Mouse (Mus musculus) liver, embryonic 14.5 days (tissue): ENCODE data around the gene Pole4. TPM values are rescaled to one million over a fixed set of nuclear protein-coding genes. Genes with fewer than 3 reads are reported as not detected.
A peak's percentile ranks its signal among the peaks of the same experiment; 100 is the strongest.

ENCODE experiments used
- ATAC-seq: fragments of 200-750 bp; cut with Nextera tagmentation; 2 replicates; pipeline ENCODE4 v1.8.0; 2017; ENCODE audit warnings: moderate number of reproducible peaks, mild to moderate bottlenecking, moderate library complexity; ENCODE audit not compliant: insufficient read depth
- DNase-seq, 3 experiments: peaks; one replicate each; pipeline ENCODE4 v3.0.0-alpha.2; 2012 to 2013; ENCODE audit warnings: low read depth in 3 of 3, low spot score in 3 of 3
- H3K27ac ChIP-seq: fragments of 300-500 bp; sonication (generic); 2 replicates; pipeline ENCODE4 v1.5.1; 2014; ENCODE audit warnings: moderate library complexity, mild to moderate bottlenecking, control low read depth, inconsistent platforms
- H3K27me3 ChIP-seq: fragments of 300-500 bp; sonication (generic); 2 replicates; pipeline ENCODE4 v1.6.1; 2014; ENCODE audit warnings: mild to moderate bottlenecking, low read length, moderate library complexity; ENCODE audit not compliant: control insufficient read depth, insufficient read depth
- H3K36me3 ChIP-seq: fragments of 300-500 bp; sonication (generic); replicated peaks from 2 replicates; pipeline ENCODE4 v1.6.1; 2014; ENCODE audit warnings: low read depth; ENCODE audit not compliant: control insufficient read depth, insufficient read depth
- H3K4me1 ChIP-seq, 2 experiments: fragments of 200-500 bp in 1 of 2; fragments of 300-500 bp in 1 of 2; sonication (generic) in 1 of 2; replicated peaks; 2 replicates each; pipeline ENCODE4 v1.6.1; 2012 to 2014; ENCODE audit warnings: antibody characterized with exemption in 1 of 2, inconsistent platforms in 1 of 2, low read length in 1 of 2; ENCODE audit not compliant: control insufficient read depth in 2 of 2, insufficient read depth in 2 of 2
- H3K4me2 ChIP-seq: fragments of 300-500 bp; sonication (generic); 2 replicates; pipeline ENCODE4 v1.6.1; 2014; ENCODE audit warnings: low read depth, mild to moderate bottlenecking, control low read depth, moderate library complexity
- H3K4me3 ChIP-seq, 2 experiments: fragments of 200-500 bp in 1 of 2; fragments of 300-500 bp in 1 of 2; sonication (generic) in 1 of 2; 2 replicates each; pipeline ENCODE4 v1.5.1; 2012 to 2014; ENCODE audit warnings: low read depth in 2 of 2, low read length in 2 of 2, mild to moderate bottlenecking in 2 of 2, control low read depth in 1 of 2, inconsistent platforms in 1 of 2, moderate library complexity in 1 of 2; ENCODE audit not compliant: insufficient read depth in 1 of 2
- H3K9ac ChIP-seq: fragments of 300-500 bp; sonication (generic); replicated peaks from 2 replicates; pipeline ENCODE4 v1.6.1; 2014; ENCODE audit warnings: mild to moderate bottlenecking, control low read depth, moderate library complexity
- H3K9me3 ChIP-seq: fragments of 300-500 bp; sonication (generic); 2 replicates; pipeline ENCODE4 v1.6.1; 2016; ENCODE audit warnings: low read length, mixed read lengths; ENCODE audit not compliant: control insufficient read depth
- CTCF ChIP-seq: IDR thresholded peaks from 2 replicates; pipeline ENCODE4 v1.5.1; 2016; ENCODE audit warnings: antibody characterized with exemption, low read depth, control low read depth
- EP300 ChIP-seq: IDR thresholded peaks from 2 replicates; pipeline ENCODE4 v1.6.1; 2016; ENCODE audit warnings: antibody characterized with exemption, low read depth
- WGBS: fragments of 180-500 bp; shearing (Covaris S2); extraction: QIAGEN DNeasy Blood & Tissue Kit; methylation state at CpG from one replicate; pipeline ENCODE4 v1.1.7; 2014; ENCODE audit not compliant: insufficient replicate concordance; 5-methylcytosine and 5-hydroxymethylcytosine counted together
- polyA plus RNA-seq, 2 experiments: library from polyadenylated mRNA; depleted of rRNA in 1 of 2; stranded (reverse) in 1 of 2; unstranded in 1 of 2; fragments of >200 nt; fragmentation: Nextera tagmentation in 1 of 2; extraction: Ambion mirVana in 1 of 2; gene quantifications; 2 replicates each; pipeline versions ENCODE4 v1.2.1 to v1.2.3; 2012 to 2014

Gene Pole4
- polyA plus RNA-seq, 2 experiments, result 15.3 to 53.5 TPM

DNA sequence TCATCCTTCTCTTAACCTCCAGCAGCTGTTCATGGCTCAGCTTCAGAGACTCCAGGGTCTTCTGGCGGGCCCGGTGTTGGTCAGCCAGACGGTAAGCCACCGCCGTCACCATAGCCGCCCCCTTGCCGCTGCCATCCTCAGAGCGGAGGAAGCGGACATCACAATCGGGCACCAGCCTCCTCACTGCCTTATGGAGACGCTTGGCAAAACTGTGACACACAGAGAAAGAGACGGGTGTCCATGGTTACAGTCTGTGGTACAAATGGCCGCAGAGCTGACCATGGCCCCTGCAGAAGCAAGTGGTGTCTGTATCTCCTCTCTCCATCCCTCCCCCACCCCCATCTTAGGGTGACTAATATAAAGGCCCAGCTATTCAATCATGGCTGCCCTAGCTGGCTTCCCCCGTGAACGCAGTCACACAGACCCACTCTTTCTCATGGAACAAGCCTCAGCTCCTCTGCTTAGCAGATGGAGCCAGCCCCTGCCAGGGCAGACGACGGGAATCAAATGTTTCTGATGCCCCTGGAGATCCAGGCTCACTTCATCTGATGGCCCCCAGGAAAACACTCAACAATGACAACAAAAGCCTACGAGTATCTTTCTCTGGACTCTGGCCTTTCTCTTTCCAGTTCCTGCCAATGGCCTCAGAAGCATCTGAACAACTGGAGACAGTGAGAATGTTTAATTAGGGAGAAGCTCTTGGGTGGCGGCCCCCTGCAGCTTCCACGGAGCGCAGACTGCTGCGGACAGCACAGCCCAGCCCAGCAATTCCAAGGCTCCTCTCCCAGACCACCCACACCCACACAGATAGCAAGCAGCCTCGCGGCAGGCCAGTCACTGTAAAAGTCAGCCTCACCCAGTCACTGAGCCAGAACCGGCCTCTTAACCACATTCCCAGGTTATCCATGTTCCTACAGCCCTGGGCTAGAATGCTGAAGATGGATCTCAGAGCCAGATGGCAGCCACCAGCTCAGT lies 31.7 kb upstream of the Pole4 start:
- H3K4me2 ChIP-seq, result no peak overlapping the region
- H3K27ac ChIP-seq, result no peak overlapping the region
- H3K4me3 ChIP-seq, result no peak overlapping the region
- DNase-seq, result no peak
- no peaks in the 10 kb centered on the region for H3K36me3 ChIP-seq
- 83% methylated on average over 25 of the region's 25 CpGs for WGBS
- H3K9me3 ChIP-seq, result no peaks in the 10 kb centered on the region
- H3K9ac ChIP-seq, result no peak overlapping the region
- H3K27me3 ChIP-seq, result no peaks in the 10 kb centered on the region
- no peak for TF ChIP-seq CTCF
- no peak for TF ChIP-seq EP300
- H3K4me1 ChIP-seq, result no peaks in the 10 kb centered on the region; a peak in 1 of 4 replicates
- ATAC-seq, result no peak

DNA sequence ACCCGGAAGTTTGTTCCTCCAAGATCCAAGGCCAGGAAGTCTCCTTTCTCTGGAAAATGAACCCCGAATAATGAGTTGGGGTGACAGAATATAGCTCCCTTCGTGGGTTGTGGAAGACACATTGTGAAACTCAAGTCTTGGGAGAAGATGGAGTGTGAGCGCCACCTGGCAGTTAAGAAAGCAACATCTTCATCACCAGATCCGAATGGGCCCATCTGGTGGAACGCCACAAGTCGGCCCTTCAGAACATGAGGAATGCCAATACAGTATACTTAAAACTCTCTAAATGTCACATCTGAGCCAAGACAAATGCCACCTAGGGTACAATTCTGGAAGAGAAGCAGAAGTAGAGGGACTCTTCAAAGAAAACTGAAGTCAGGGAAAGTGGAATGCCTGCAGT lies 30.2 kb upstream of the Pole4 start:
- no peak overlapping the region for H3K27ac ChIP-seq
- H3K4me1 ChIP-seq, result no peaks in the 10 kb centered on the region; a peak in 1 of 4 replicates
- TF ChIP-seq EP300 (no peak), CTCF (0 out of 2 replicates have a peak, but pooled peaks have one; percentile 28)
- ATAC-seq (no peak), DNase-seq (no peak)
- H3K4me3 ChIP-seq, result no peak overlapping the region
- no peaks in the 10 kb centered on the region for H3K36me3 ChIP-seq
- H3K27me3 ChIP-seq, result no peaks in the 10 kb centered on the region
- H3K9ac ChIP-seq, result no peak overlapping the region
- no peak overlapping the region for H3K4me2 ChIP-seq
- H3K9me3 ChIP-seq, result no peaks in the 10 kb centered on the region
- WGBS, result 75% methylated on average over 7 of the region's 7 CpGs

DNA sequence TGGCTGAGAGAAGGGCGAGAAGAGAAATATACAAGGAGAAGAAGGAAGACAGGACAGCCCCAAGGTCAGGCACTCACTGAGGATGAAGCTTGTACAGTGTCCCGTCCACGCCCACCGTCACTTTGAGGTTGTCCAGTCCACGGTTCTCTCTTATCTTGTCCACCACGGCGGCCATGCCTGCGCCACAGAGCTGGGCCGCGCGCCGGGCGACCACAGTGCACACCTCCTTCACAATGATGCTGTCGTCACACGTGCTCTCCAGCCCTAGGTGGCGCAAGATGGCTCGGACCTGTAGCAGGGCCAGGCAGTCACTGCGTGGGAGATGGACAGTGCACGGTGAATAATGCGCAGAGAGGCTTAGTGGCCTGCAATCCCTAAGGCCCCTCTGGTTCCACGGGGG lies 23.5 kb upstream of the Pole4 start:
- Histone ChIP-seq H3K27me3 (no peaks in the 10 kb centered on the region), H3K27ac (no peak overlapping the region), H3K4me2 (no peak overlapping the region), H3K36me3 (no peaks in the 10 kb centered on the region), H3K4me3 (no peak overlapping the region), H3K9ac (no peak overlapping the region), H3K9me3 (no peaks in the 10 kb centered on the region), H3K4me1 (no peaks in the 10 kb centered on the region)
- TF ChIP-seq EP300, result no peak
- no peak for TF ChIP-seq CTCF
- DNase-seq (no peak), ATAC-seq (no peak)
- WGBS, result 81% methylated on average over 21 of the region's 21 CpGs

- Histone ChIP-seq H3K27ac (no peak overlapping the region), H3K27me3 (no peaks in the 10 kb centered on the region), H3K9ac (no peak overlapping the region), H3K4me3 (no peak overlapping the region), H3K4me1 (no peaks in the 10 kb centered on the region), H3K9me3 (no peaks in the 10 kb centered on the region), H3K4me2 (no peak overlapping the region), H3K36me3 (no peaks in the 10 kb centered on the region)
- ATAC-seq (no peak), DNase-seq (no peak)
- WGBS, result 79% methylated on average over 13 of the region's 13 CpGs
- no peak for TF ChIP-seq EP300
- TF ChIP-seq CTCF, result no peak
These were observed 22.0 kb upstream of the Pole4 start for GRCm38 (mm10) chr6:82727206-82727605.

DNA sequence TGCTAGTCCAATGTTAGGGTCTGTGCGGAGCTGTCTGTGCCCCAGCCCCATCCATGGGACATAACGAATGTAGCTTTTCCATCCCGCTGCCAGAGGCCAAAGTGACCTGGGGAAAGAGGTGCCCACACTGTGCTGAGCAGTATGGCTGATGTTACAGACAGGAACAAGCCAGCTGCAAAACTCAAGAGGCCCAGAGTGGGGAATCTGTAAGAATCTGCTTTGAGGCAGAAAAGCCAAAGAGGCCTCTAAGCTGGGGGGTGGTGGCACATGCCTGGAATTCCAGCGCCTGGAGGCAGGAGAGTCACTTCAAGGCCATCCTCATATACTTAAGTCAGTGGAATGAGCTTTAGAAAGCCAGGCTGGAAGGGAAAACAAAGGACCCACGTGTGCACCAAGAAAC lies 18.2 kb upstream of the Pole4 start:
- Histone ChIP-seq H3K9me3 (no peaks in the 10 kb centered on the region), H3K4me2 (no peak overlapping the region), H3K9ac (no peak overlapping the region), H3K4me1 (no peaks in the 10 kb centered on the region), H3K36me3 (no peaks in the 10 kb centered on the region), H3K4me3 (no peak overlapping the region), H3K27me3 (no peaks in the 10 kb centered on the region), H3K27ac (no peak overlapping the region)
- no peak for ATAC-seq
- 62% methylated on average over 5 of the region's 5 CpGs for WGBS
- DNase-seq, result no peak
- TF ChIP-seq CTCF (no peak), EP300 (no peak)
